In genomic region chr6:94492739-94493138, GRCm38 (mm10) we compare ENCODE assay signal across 16 mouse cellular contexts.
"Had no signal": no experiment of that assay in that cellular context is flagged by ENCODE, and none has a peak within 500 bp of the region (broad histone marks: within the 10 kb centered on the region; RNA-seq: fewer than 3 reads in every experiment).

No protein-coding gene starts in this region.

- H3K9ac ChIP-seq: neural tube, embryonic 13.5 days; neural tube, embryonic 15.5 days; stomach, embryonic 15.5 days had no signal

- H3K4me1 ChIP-seq: neural tube, embryonic 13.5 days; neural tube, embryonic 15.5 days; stomach, embryonic 15.5 days had no signal

- H3K9me3 ChIP-seq: neural tube, embryonic 13.5 days; neural tube, embryonic 15.5 days; stomach, embryonic 15.5 days had no signal

- DNase-seq: retina, postnatal 1 day; right cerebral cortex, adult 18-20 months; right cerebral cortex, postnatal 14 days; right cerebral cortex, postnatal 25 days; right cerebral cortex, postnatal 4 days; spleen, adult 18-20 months; thymus, adult 18-20 months; thymus, adult 2 months; thymus, postnatal 14 days; thymus, postnatal 25 days; thymus, postnatal 36 days; thymus, postnatal 4 days had no signal

- H3K4me2 ChIP-seq: neural tube, embryonic 13.5 days; neural tube, embryonic 15.5 days; stomach, embryonic 15.5 days had no signal

- H3K27ac ChIP-seq: neural tube, embryonic 13.5 days; neural tube, embryonic 15.5 days; stomach, embryonic 15.5 days; stomach, postnatal 0 days had no signal

- H3K4me3 ChIP-seq: neural tube, embryonic 13.5 days; neural tube, embryonic 15.5 days; stomach, embryonic 15.5 days had no signal

- H3K36me3 ChIP-seq: neural tube, embryonic 13.5 days; neural tube, embryonic 15.5 days; stomach, embryonic 15.5 days had no signal

- H3K27me3 ChIP-seq: neural tube, embryonic 13.5 days; stomach, embryonic 15.5 days had no signal
